Mouse (Mus musculus) lung, postnatal 25 days (tissue): ENCODE results near the gene Mrps18c.

Source experiments
- DNase-seq: peaks from one replicate; pipeline ENCODE4 v3.0.0; 2022; ENCODE audit warnings: low spot score

Mrps18c gene

GRCm38 (mm10) chr5:100798165-100798860 lies at the start of gene Mrps18c, which contains the start of gene Helq:
Gene Mrps18c, plus strand, starts transcription at chr5:100798627.
Gene Helq, minus strand, starts transcription at chr5:100798598.
- peak; percentile 88 for DNase-seq

GRCm38 (mm10) chr5:100750617-100751255 lies 47.7 kb upstream of the Mrps18c start:
- DNase-seq = peak; percentile 10

DNA sequence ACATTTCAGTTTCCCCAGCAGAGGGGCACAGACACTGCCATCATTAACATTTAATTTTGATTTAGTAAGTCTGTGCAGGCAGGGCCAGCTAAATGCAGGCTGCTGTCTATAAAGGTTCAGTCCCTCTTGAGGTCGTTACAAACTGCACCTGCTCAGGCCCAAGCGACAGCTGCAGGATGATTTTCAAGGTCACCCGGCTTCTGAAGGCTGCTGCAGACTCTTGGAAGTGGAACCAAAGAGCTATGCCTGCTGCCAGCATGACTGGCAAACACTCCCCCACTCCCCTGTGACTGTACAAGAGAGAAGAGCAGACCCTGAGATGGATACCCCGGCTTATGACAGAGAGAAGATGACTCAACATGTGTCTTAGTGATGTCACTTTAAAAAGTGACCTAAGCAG lies 46.8 kb upstream of the Mrps18c start:
- no peak for DNase-seq

- no peak for DNase-seq
These were observed 45.0 kb upstream of the Mrps18c start for GRCm38 (mm10) chr5:100753407-100753806.

GRCm38 (mm10) chr5:100758121-100758520 lies 40.3 kb upstream of the Mrps18c start:
- no peak for DNase-seq

- no peak for DNase-seq
These were observed 38.3 kb upstream of the Mrps18c start for GRCm38 (mm10) chr5:100760049-100760663.

DNA sequence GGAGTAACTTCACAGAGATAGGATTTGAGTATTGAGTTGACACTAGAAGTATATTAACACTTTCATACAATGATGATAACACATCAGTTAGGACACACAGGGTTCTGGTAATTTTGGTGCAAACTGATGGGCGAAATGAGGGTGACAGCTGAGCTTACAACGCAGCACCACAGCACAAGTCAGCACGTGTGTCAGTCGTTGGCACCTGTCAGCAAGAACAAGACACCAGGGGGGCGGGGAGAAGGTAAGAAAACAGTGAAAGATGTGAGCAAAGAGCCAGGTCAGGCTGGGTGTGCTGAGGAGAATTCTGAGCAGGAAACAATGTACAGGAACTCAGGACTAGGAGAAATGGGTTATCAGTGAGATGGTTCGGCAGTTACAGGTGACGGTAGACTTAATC lies 36.7 kb upstream of the Mrps18c start:
- DNase-seq = no peak

DNA sequence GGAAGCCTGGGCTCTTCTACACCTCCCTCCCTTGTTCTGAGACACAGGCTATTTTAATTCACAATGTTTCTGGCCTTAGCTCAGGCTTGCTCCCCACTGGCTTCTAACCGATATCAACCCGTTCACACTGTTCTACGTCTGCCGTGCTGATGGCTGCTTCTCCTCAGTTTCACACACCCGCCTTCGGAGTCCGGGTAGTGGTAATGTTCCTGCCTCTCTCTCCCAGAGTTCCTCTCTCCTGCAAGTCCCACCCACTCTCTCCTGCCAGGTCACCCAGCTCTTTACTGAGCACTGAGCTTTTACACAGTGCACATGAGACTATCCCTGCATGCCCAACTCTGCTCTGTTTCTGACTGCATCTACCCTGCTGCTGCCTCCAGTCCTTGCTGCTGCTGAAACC lies 32.4 kb upstream of the Mrps18c start:
- DNase-seq = no peak

DNA sequence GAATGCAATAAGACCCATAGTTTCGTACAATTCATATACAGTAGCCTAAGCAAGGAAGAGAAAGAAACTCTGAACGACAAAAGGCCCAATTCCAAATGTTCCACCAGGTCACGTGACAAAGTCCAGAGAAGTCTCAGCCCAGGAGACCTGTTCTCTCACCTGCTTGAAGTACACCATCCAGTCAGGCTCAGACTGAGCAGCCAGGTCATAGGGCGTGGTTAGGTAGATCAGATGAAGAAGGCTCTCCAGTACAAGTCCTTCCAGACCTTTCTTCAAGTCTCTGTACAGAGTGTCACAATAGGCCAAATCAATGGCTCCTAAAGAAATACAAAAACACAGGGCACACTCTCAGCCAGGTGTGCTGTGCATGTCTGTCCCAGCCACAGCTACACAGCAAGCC lies 26.9 kb upstream of the Mrps18c start:
- no peak for DNase-seq

DNA sequence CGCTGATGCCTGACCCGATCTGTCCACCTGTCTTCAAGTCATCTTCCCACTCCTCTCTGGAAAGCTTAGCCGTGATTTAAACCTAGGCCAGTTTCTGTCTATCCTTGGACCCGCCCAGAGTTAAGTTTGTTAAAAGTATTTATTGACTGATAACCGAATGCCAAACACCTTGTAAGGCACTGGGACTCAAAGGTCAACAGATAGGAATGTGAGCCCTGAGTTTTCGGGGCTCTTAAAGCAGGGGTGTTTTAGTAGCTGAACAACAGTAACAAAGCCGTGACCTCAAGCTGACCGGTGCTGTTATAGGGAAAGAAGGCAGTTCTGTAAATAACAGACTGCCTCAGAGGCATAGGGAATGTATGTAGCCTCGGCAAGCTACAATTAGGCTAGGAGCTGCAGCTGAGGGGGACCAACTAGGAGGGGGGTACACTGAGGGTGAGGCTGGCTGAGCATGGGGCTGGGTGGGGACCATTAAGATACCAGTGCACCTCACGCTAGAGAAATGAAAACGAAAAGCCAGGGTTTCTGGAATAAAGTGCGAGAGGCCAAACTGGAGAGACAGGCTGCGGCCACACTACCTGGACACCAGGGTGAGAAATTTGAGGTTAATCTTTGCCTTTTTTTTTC lies 22.5 kb upstream of the Mrps18c start:
- no peak for DNase-seq

GRCm38 (mm10) chr5:100776900-100777299 lies 21.5 kb upstream of the Mrps18c start:
- DNase-seq = no peak

- DNase-seq = no peak
These were observed 19.4 kb upstream of the Mrps18c start for GRCm38 (mm10) chr5:100779002-100779401.

- no peak for DNase-seq
These were observed 10.9 kb upstream of the Mrps18c start for GRCm38 (mm10) chr5:100787527-100787926.

DNA sequence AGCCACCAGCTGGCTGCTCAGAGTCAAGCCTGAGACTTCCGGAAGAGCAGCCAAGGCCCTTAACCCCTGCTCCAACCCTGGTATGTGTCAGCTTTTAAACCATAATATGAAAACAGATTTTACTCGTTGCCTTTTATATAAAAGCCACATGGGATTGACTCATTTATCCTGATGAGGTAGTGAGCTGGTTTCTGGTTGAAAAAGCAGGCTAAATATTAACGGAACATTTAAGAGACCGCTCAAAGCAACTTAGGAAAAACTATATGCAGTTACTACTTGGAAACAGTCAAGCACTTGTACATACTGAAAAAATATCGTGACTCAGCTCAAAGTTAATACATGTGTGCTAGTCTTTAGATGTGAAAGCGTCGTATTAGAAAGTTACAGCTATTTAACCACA lies 6.2 kb upstream of the Mrps18c start:
- DNase-seq = no peak

GRCm38 (mm10) chr5:100794084-100794483 lies 4.3 kb upstream of the Mrps18c start:
- no peak for DNase-seq

- DNase-seq = no peak
These were observed 19.9 kb downstream of the Mrps18c start for GRCm38 (mm10) chr5:100818341-100818740.

- DNase-seq = peak; percentile 8
These were observed 21.4 kb downstream of the Mrps18c start for GRCm38 (mm10) chr5:100819568-100820480.

DNA sequence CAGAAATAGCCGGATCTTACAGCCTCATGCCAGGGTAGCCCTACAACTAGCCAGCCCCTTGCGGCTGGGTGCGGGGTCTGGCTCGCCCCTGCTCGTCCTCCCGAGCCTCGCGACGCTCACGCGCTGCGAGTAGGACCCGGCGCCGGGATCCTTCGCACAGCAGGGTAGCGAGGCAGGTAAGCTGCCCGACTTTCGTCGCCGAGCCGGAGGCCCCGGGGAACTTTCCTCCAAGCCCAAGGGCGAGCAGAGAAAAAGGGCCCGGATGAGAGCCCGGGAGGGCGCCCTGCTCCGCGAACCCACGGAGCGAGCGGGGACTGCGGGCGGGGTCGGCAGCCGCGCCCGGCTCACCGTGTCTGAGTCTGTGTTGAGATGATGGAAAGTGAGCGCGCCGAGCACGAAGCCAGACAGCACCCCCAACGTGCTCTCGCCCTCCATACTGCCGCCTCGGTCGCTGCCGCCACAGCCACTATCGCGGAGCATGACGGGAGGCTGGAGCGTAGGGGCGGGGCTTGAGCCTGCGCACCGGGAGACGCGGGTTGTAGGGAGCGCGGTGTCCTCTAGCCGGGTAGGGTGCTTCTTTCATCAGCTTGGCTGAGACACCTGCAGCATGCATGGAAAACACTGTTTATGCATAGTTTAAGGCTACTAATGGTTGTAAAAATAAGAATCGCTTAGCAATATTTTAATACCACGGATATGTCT lies 22.2 kb downstream of the Mrps18c start, which contains the start of gene Abraxas1:
TSS of gene Abraxas1 (minus strand) at position 483 of the 702 bp plus-strand sequence.
- peak; percentile 80 for DNase-seq

DNA sequence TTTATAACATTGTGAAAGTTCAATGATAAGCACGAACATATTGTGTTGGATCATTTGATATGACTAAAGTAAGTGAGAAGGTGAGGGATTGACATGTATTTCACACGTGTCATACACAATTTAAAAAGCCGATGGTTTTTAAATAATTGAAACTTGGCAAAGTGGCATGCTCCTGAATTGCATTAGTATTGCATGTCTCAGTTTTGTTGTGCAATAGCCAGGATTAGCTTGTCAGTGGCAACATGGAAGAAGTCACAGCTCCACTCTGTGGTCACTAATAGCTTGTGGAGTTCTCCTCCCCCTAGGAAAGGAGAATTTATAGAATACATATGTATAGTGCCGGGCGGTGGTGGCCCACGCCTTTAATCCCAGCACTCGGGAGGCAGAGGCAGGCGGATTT lies 22.9 kb downstream of the Mrps18c start:
- no peak for DNase-seq

- DNase-seq = no peak
These were observed 24.4 kb downstream of the Mrps18c start for GRCm38 (mm10) chr5:100822826-100823225.

- no peak for DNase-seq
These were observed 27.5 kb downstream of the Mrps18c start for GRCm38 (mm10) chr5:100825975-100826374.
